Mouse (Mus musculus): Measurements from ENCODE around the gene Ap2b1.

GRCm38 (mm10) chr11:83357421-83357820 lies 58.6 kb downstream of the Ap2b1 start:
- TF ChIP-seq POLR2A (IDR thresholded peaks at IDR 0.05; ENCODE audit: low read depth, low read length) (no peak), CTCF (IDR thresholded peaks at IDR 0.05; ENCODE audit: borderline replicate concordance, insufficient read depth, low read length) (no peak)

Measured in embryonic fibroblast, embryonic 13.5 days (primary cell).